Mouse (Mus musculus) granulocyte monocyte progenitor cell, adult 5-6 weeks (primary cell): ENCODE results near the gene Rpain. TPM values are rescaled to one million over a fixed set of nuclear protein-coding genes. Genes with fewer than 3 reads are reported as not detected.
A peak's percentile ranks its signal among the peaks of the same experiment; 100 is the strongest.

Source experiments
- ATAC-seq: replicated peaks from 2 replicates; pipeline ENCODE4 v1.8.0; 2016; ENCODE audit warnings: mild to moderate bottlenecking, moderate TSS enrichment, inconsistent platforms; ENCODE audit not compliant: poor library complexity, severe bottlenecking
- total RNA-seq, 2 experiments: library from RNA; stranded (forward) in 1 of 2; stranded (reverse) in 1 of 2; fragments of 200-712, 200-1000 nt in 1 of 2; fragments of >200 nt in 1 of 2; fragmentation: Nextera tagmentation in 1 of 2; gene quantifications; 2 replicates each; pipeline ENCODE4 v1.2.3; 2014 to 2017

Gene Rpain
- total RNA-seq (2014; fragmentation: Nextera tagmentation) (42.4 and 73.8 TPM in 2 replicates), total RNA-seq (2017) (25.2 and 55.4 TPM in 2 replicates)

GRCm38 (mm10) chr11:70969821-70970559 is at the start of gene Rpain, which contains the start of gene Nup88:
Gene Rpain (plus strand): TSS chr11:70970213.
Gene Nup88 (minus strand): TSS chr11:70969973.
- ATAC-seq = peak; percentile 83

GRCm38 (mm10) chr11:70931461-70931860 is 38.6 kb upstream of the Rpain start:
- ATAC-seq = no peak

GRCm38 (mm10) chr11:70935316-70935715 is 34.7 kb upstream of the Rpain start:
- ATAC-seq = no peak

GRCm38 (mm10) chr11:70942596-70942995 is 27.4 kb upstream of the Rpain start:
- ATAC-seq = no peak

- no peak for ATAC-seq
Measured at GRCm38 (mm10) chr11:70943651-70944050, 26.4 kb upstream of the Rpain start.

- ATAC-seq = no peak
Measured at GRCm38 (mm10) chr11:70944935-70945817, 24.8 kb upstream of the Rpain start.

GRCm38 (mm10) chr11:70954711-70955110 is 15.3 kb upstream of the Rpain start:
- ATAC-seq = no peak

- ATAC-seq = no peak
Measured at GRCm38 (mm10) chr11:70960786-70961554, 9.0 kb upstream of the Rpain start.

- ATAC-seq = no peak
Measured at GRCm38 (mm10) chr11:70964222-70964907, 5.6 kb upstream of the Rpain start.

- peak; percentile 32 for ATAC-seq
Measured at GRCm38 (mm10) chr11:70969271-70969794, 680 bp upstream of the Rpain start.

- ATAC-seq = peak; percentile 53
Measured at GRCm38 (mm10) chr11:70970560-70971540, 837 bp downstream of the Rpain start.

GRCm38 (mm10) chr11:70972586-70972985 is 2.6 kb downstream of the Rpain start:
- ATAC-seq = no peak

GRCm38 (mm10) chr11:70973947-70974346 is 3.9 kb downstream of the Rpain start:
- ATAC-seq = no peak

GRCm38 (mm10) chr11:70975193-70975592 is 5.2 kb downstream of the Rpain start:
- ATAC-seq = no peak

- no peak for ATAC-seq
Measured at GRCm38 (mm10) chr11:70977293-70977692, 7.3 kb downstream of the Rpain start.

- ATAC-seq = peak; percentile 36
Measured at GRCm38 (mm10) chr11:70980232-70980631, 10.2 kb downstream of the Rpain start.

GRCm38 (mm10) chr11:70980751-70981510 is 10.9 kb downstream of the Rpain start:
- ATAC-seq = no peak

- no peak for ATAC-seq
Measured at GRCm38 (mm10) chr11:70982030-70982429, 12.0 kb downstream of the Rpain start.
